Mouse (Mus musculus) E14TG2a.4 (cell line): ENCODE data around the gene Kdm2b.

Experiments used
- CTCF ChIP-seq: conservative IDR thresholded peaks from 2 replicates; pipeline ENCODE4 v1.5.1; 2014; ENCODE audit warnings: low read length
- POU5F1 ChIP-seq: IDR thresholded peaks from 2 replicates; pipeline ENCODE4 v1.6.1; 2014; ENCODE audit warnings: low read length, borderline replicate concordance

GRCm38 (mm10) chr5:122822441-122822840 lies 167.2 kb downstream of the Kdm2b start:
- TF ChIP-seq CTCF (no peak), POU5F1 (no peak)
